Comparison of ENCODE assay signal across 8 mouse cellular contexts in the genomic region with DNA sequence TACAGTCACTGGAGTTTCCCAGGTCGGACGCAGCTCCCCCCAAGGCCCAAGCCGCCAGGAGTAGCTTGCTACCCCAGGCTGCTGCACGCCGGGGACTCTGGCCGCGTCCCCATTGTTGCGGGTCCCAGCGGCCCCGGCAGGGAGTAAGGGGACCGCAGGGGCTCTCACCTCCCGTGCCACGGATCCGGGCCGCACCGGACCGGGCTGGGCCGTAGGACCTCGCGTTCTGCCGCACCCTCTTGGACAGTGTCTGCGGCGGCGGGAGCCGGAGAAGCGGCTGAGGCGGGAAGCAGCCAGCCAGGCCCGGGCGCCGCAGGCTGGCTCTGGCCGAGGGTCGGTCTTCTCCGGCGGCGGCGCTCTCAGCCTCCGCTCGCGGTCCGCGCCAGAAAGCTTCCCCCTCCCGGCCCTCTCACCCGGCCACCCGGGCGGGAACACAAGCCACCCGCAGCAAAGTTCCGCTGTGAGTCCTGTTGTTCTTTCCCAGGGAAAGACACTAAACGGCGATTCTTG. TPM values are rescaled to one million over a fixed set of nuclear protein-coding genes. Genes with fewer than 3 reads are reported as not detected.
DNase-seq lines count a peak whose midpoint lies in the region; ATAC-seq and TF ChIP-seq lines count a peak whose summit lies in the region.

TSS of gene Rad54l2 (minus strand) at position 383 of the 510 bp plus-strand sequence.

- H3K4me2 ChIP-seq in embryonic facial prominence, embryonic 14.5 days (ENCODE audit: low read depth, low read length), result peak within 1 kb of the TSS; percentile 78
- peak within 1 kb of the TSS; percentile 87 for H3K4me2 ChIP-seq in limb, embryonic 12.5 days
- H3K4me2 ChIP-seq in midbrain, embryonic 14.5 days (ENCODE audit: low read length), result peak within 1 kb of the TSS; percentile 89

- peak within 1 kb of the TSS; percentile 100 for H3K9ac ChIP-seq in embryonic facial prominence, embryonic 14.5 days (ENCODE audit: low read depth, low read length)
- H3K9ac ChIP-seq in heart, adult 2 months (ENCODE audit: low read depth, low read length), result peak within 1 kb of the TSS; percentile 98
- peak within 1 kb of the TSS; percentile 98 for H3K9ac ChIP-seq in limb, embryonic 12.5 days (replicated peaks)
- H3K9ac ChIP-seq in midbrain, embryonic 14.5 days (replicated peaks; ENCODE audit: low read length), result peak within 1 kb of the TSS; percentile 99

- peak within 1 kb of the TSS; percentile 100 for H3K4me3 ChIP-seq in embryonic facial prominence, embryonic 14.5 days (ENCODE audit: low read depth, low read length)
- peak within 1 kb of the TSS; percentile 100 for H3K4me3 ChIP-seq in heart, adult 2 months
- H3K4me3 ChIP-seq in limb, embryonic 12.5 days (replicated peaks), result peak within 1 kb of the TSS; percentile 99
- peak within 1 kb of the TSS; percentile 100 for H3K4me3 ChIP-seq in midbrain, embryonic 14.5 days (replicated peaks; ENCODE audit: low read depth, low read length)

- no peak; the same call in 1 of the 2 replicates for TF ChIP-seq POLR2A in heart, adult 2 months (IDR thresholded peaks at IDR 0.05; ENCODE audit: insufficient read depth, low read depth, low read length)

- ATAC-seq in embryonic facial prominence, embryonic 14.5 days (ENCODE audit: low read depth), result peak; percentile 92
- ATAC-seq in limb, embryonic 12.5 days (ENCODE audit: insufficient number of reproducible peaks, insufficient read depth, low FRiP score, low TSS enrichment, low read depth), result peak; percentile 79
- ATAC-seq in midbrain, embryonic 14.5 days (ENCODE audit: low FRiP score, low TSS enrichment), result peak; percentile 90

- peaks cover 11% of the 10 kb centered on the region for H3K4me1 ChIP-seq in embryonic facial prominence, embryonic 14.5 days (ENCODE audit: control insufficient read depth, insufficient read depth, low read length)
- peaks cover 3% of the 10 kb centered on the region for H3K4me1 ChIP-seq in heart, adult 2 months (ENCODE audit: control insufficient read depth, insufficient read depth, low read length)
- H3K4me1 ChIP-seq in limb, embryonic 12.5 days (replicated peaks), result peaks cover 9% of the 10 kb centered on the region; the same call in 1 of the 2 replicates
- peaks cover 13% of the 10 kb centered on the region for H3K4me1 ChIP-seq in midbrain, embryonic 14.5 days (ENCODE audit: control insufficient read depth, insufficient read depth, low read length)

- H3K27ac ChIP-seq in embryonic facial prominence, embryonic 14.5 days (replicated peaks; ENCODE audit: low read depth, low read length), result peak within 1 kb of the TSS; percentile 93
- H3K27ac ChIP-seq in heart, adult 2 months, result peak within 1 kb of the TSS; percentile 95
- H3K27ac ChIP-seq in limb, embryonic 12.5 days, result peak within 1 kb of the TSS; percentile 93
- peak within 1 kb of the TSS; percentile 89 for H3K27ac ChIP-seq in midbrain, embryonic 14.5 days (replicated peaks; ENCODE audit: low read depth, low read length)

- H3K9me3 ChIP-seq in embryonic facial prominence, embryonic 14.5 days (ENCODE audit: control insufficient read depth, low read length), result no peaks in the 10 kb centered on the region
- H3K9me3 ChIP-seq in limb, embryonic 12.5 days, result no peaks in the 10 kb centered on the region
- H3K9me3 ChIP-seq in midbrain, embryonic 14.5 days (ENCODE audit: control insufficient read depth, low read length), result no peaks in the 10 kb centered on the region

- intact Hi-C loops in heart, adult 2 months (cut with DNase I), result loop anchor here (1.0 kb wide), 1 partner anchor 32 kb away; the partner anchor contains the start of gene Dcaf1

- under 1% methylated on average over 38 of the region's 49 CpGs for WGBS in embryonic facial prominence, embryonic 14.5 days
- WGBS in heart, adult 2 months, result under 1% methylated on average over 46 of the region's 49 CpGs
- under 1% methylated on average over 47 of the region's 49 CpGs for WGBS in limb, embryonic 12.5 days
- WGBS in midbrain, embryonic 14.5 days, result under 1% methylated on average over 48 of the region's 49 CpGs

- H3K36me3 ChIP-seq in embryonic facial prominence, embryonic 14.5 days (ENCODE audit: control insufficient read depth, insufficient read depth, low read length), result no peaks in the 10 kb centered on the region
- H3K36me3 ChIP-seq in heart, adult 2 months (ENCODE audit: control insufficient read depth, insufficient read depth, low read length), result no peaks in the 10 kb centered on the region
- no peaks in the 10 kb centered on the region for H3K36me3 ChIP-seq in limb, embryonic 12.5 days
- no peaks in the 10 kb centered on the region for H3K36me3 ChIP-seq in midbrain, embryonic 14.5 days (ENCODE audit: control insufficient read depth, insufficient read depth, low read length)

- peak; percentile 35 for TF ChIP-seq CTCF in heart, adult 2 months (IDR thresholded peaks at IDR 0.05)

- H3K27me3 ChIP-seq in embryonic facial prominence, embryonic 14.5 days (replicated peaks; ENCODE audit: control insufficient read depth, insufficient read depth, low read length), result no peaks in the 10 kb centered on the region
- no peaks in the 10 kb centered on the region for H3K27me3 ChIP-seq in heart, adult 2 months (ENCODE audit: control insufficient read depth, insufficient read depth, low read length)
- peaks cover 5% of the 10 kb centered on the region; the same call in 1 of the 2 replicates for H3K27me3 ChIP-seq in limb, embryonic 12.5 days
- H3K27me3 ChIP-seq in midbrain, embryonic 14.5 days (ENCODE audit: control insufficient read depth, insufficient read depth, low read length), result no peaks in the 10 kb centered on the region

- 0 out of 2 replicates have a peak, but pooled peaks cover 2% of the 10 kb centered on the region for H3K79me2 ChIP-seq in heart, adult 2 months (replicated peaks; ENCODE audit: control insufficient read depth, insufficient read depth, low read length)

- peak; percentile 83 for DNase-seq in 416B (ENCODE audit: low read depth)
- DNase-seq in adrenal gland, postnatal 4 days (ENCODE audit: low spot score in 2 of 2), result peak; percentile 82 to 89
- peak; percentile 85 for DNase-seq in embryonic facial prominence, embryonic 14.5 days (ENCODE audit: low spot score)
- peak; percentile 89 to 94 for DNase-seq in heart, adult 2 months
- DNase-seq in kidney, adult 8-10 months, result peak; percentile 76 to 86
- peak; percentile 92 for DNase-seq in midbrain, embryonic 14.5 days
- peak; percentile 63 for DNase-seq in spleen, adult 12 weeks (ENCODE audit: low spot score)

- TF ChIP-seq EP300 in heart, adult 2 months (IDR thresholded peaks at IDR 0.05; ENCODE audit: insufficient read depth, low read depth, low read length), result peak; percentile 37; the same call in 1 of the 2 replicates

RNA-seq across cellular contexts. Expression of gene Rad54l2, which starts in this region (rescaled TPM):
- 10 to 100 TPM; 27.5 to 27.8 TPM for total RNA-seq in adrenal gland, postnatal 4 days (2021)
- 3.2 and 4.3 TPM in 2 replicates for polyA plus RNA-seq in embryonic facial prominence, embryonic 14.5 days (2014; fragmentation: Nextera tagmentation; extraction: Ambion mirVana)
- 10 to 100 TPM in 1 of 2 experiments, 1 to 10 TPM in 1; 9.5 to 10.7 TPM for total RNA-seq in heart, adult 2 months (2021)
- 14.0 and 14.8 TPM in 2 replicates for polyA plus RNA-seq in heart, adult 2 months (2012; rRNA removed)
- polyA plus RNA-seq in limb, embryonic 12.5 days (2016; fragmentation: Nextera tagmentation; extraction: Ambion mirVana), result 10.8 and 12.2 TPM in 2 replicates
- polyA plus RNA-seq in midbrain, embryonic 14.5 days (2014; fragmentation: Nextera tagmentation; extraction: Ambion mirVana), result 6.0 and 8.7 TPM in 2 replicates

Comparison
In these comparisons a context has a peak if more than half of its experiments do, and no peak if none do; other contexts are left out.
1. Peak in every context shown above with its lines: DNase-seq, ATAC-seq, H3K4me3 ChIP-seq and H3K27ac ChIP-seq.